Mouse (Mus musculus): Measurements from ENCODE around the gene Casq2. TPM values are rescaled to one million over a fixed set of nuclear protein-coding genes. Genes with fewer than 3 reads are reported as not detected.
A peak's percentile ranks its signal among the peaks of the same experiment; 100 is the strongest.

Casq2 gene
- polyA plus RNA-seq, 1 experiment from 2014 or later, result 6.5 TPM

DNA sequence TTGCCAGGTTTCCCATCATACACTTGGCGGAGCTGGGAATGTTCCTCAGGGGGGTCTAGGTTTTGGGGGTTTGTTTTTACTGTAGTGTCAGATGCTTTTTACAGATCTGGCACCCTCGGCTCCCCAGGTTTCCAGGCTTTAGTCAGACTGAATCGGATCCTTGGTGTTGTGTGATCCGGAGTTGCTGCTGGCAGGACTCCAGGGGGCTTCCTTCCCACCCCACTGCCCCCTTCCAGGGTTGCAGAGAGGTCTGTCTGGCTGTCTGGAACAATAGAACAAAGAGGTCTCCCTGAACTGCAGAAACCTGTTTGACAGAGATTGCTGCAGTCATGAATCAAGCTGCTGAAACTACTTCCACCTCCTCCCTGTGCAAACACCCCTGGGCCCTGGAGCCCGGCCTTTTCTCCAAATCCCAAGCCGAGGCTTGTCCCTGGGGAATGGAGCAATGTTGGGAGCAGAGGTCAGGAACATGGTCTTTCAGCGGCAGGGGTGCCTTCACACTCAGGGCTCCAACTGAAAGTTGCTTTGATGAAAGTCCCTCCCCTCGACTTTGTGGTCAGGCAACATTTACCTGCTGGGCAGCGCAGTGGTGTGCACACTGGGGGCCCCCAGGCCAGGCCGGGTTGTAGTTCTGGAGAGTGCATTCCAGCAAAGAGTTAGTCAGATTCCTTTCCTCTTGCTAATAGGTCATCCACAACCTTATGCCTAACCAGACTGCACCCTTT is 49.3 kb downstream of the Casq2 start:
- no peaks in the 10 kb centered on the region for H3K9me3 ChIP-seq (replicated peaks)
- ATAC-seq (ENCODE audit: insufficient read depth), result 0 out of 2 replicates have a peak, but pooled peaks have one; percentile 14
- H3K4me3 ChIP-seq (replicated peaks), result no peak overlapping the region
- no peak overlapping the region for H3K4me2 ChIP-seq
- H3K27ac ChIP-seq (replicated peaks), result no peak overlapping the region
- H3K27me3 ChIP-seq, result peaks cover 30% of the 10 kb centered on the region
- H3K36me3 ChIP-seq (replicated peaks), result no peaks in the 10 kb centered on the region
- no peak overlapping the region for H3K9ac ChIP-seq
- 28% methylated on average over 10 of the region's 10 CpGs for WGBS (ENCODE audit: insufficient replicate concordance)
- H3K4me1 ChIP-seq (replicated peaks), result peaks cover 7% of the 10 kb centered on the region

GRCm38 (mm10) chr3:102137158-102137557 is 50.9 kb downstream of the Casq2 start:
- Histone ChIP-seq H3K4me2 (no peak overlapping the region), H3K9ac (no peak overlapping the region), H3K4me3 (replicated peaks) (no peak overlapping the region), H3K4me1 (replicated peaks) (peaks cover 8% of the 10 kb centered on the region; the same call in 1 of the 2 replicates), H3K27me3 (peaks cover 30% of the 10 kb centered on the region), H3K27ac (replicated peaks) (no peak overlapping the region), H3K36me3 (replicated peaks) (no peaks in the 10 kb centered on the region), H3K9me3 (replicated peaks) (no peaks in the 10 kb centered on the region)
- WGBS (ENCODE audit: insufficient replicate concordance), result 66% methylated on average over 10 of the region's 10 CpGs
- no peak for ATAC-seq (ENCODE audit: insufficient read depth)

DNA sequence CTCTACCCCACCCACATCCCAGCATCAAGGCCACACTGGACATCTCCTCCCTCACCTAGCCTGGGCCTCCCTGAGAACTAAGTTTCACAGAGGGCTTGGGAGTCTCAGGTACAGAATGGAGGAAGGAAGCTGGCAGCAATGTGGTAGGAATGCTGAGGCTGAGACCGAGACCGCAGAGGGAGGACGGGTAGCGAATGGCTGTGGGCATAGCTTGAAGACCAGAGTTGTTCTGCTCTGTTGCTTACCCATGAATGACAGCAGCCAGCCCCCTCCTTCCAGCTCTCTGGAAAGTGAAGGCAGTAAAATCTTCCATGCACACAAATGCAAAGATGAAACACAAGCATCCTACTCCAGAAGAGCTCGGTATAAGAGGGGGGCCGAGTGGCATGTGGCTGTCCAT is 52.7 kb downstream of the Casq2 start:
- WGBS (ENCODE audit: insufficient replicate concordance), result 76% methylated on average over 6 of the region's 6 CpGs

GRCm38 (mm10) chr3:102140606-102141005 is 54.4 kb downstream of the Casq2 start:
- Histone ChIP-seq H3K9me3 (replicated peaks) (no peaks in the 10 kb centered on the region), H3K27me3 (peaks cover 27% of the 10 kb centered on the region), H3K4me3 (replicated peaks) (no peak overlapping the region), H3K4me2 (no peak overlapping the region), H3K36me3 (replicated peaks) (no peaks in the 10 kb centered on the region), H3K4me1 (replicated peaks) (peaks cover 37% of the 10 kb centered on the region), H3K27ac (replicated peaks) (no peak overlapping the region), H3K9ac (no peak overlapping the region)
- no peak for ATAC-seq (ENCODE audit: insufficient read depth)
- WGBS (ENCODE audit: insufficient replicate concordance), result 76% methylated on average over 6 of the region's 6 CpGs

More for the DNA sequence above, 52.7 kb downstream of the Casq2 start:
- no peaks in the 10 kb centered on the region for H3K36me3 ChIP-seq (replicated peaks)
- no peak overlapping the region for H3K9ac ChIP-seq
- H3K4me3 ChIP-seq (replicated peaks), result no peak overlapping the region
- H3K9me3 ChIP-seq (replicated peaks), result no peaks in the 10 kb centered on the region
- H3K27ac ChIP-seq (replicated peaks), result no peak overlapping the region
- no peak overlapping the region for H3K4me2 ChIP-seq
- H3K27me3 ChIP-seq, result peaks cover 30% of the 10 kb centered on the region
- ATAC-seq (ENCODE audit: insufficient read depth), result no peak
- peaks cover 22% of the 10 kb centered on the region for H3K4me1 ChIP-seq (replicated peaks)

GRCm38 (mm10) chr3:102141451-102141850 is 55.2 kb downstream of the Casq2 start:
- Histone ChIP-seq H3K27ac (replicated peaks) (no peak overlapping the region), H3K27me3 (peaks cover 26% of the 10 kb centered on the region), H3K9me3 (replicated peaks) (no peaks in the 10 kb centered on the region), H3K9ac (no peak overlapping the region), H3K4me1 (replicated peaks) (peaks cover 45% of the 10 kb centered on the region), H3K4me2 (no peak overlapping the region), H3K4me3 (replicated peaks) (no peak overlapping the region), H3K36me3 (replicated peaks) (no peaks in the 10 kb centered on the region)
- 55% methylated on average over 2 of the region's 2 CpGs for WGBS (ENCODE audit: insufficient replicate concordance)
- ATAC-seq (ENCODE audit: insufficient read depth), result no peak

DNA sequence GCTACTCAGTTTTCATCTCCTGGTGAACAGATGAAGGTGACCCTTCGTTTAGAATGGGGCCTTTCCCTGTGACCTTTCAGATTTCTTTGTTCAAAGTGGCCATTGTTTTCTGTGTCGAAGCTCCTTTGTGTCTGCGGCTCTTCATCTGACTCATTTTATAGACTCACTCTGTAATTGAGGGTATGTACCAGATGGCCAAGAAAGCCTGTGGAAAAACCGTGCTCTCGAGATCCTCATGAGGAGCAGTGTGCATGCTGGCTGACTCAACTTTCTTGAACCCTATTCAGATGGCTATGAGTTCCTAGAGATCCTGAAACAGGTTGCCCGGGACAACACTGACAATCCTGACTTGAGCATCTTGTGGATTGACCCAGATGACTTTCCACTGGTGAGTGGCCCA is 55.7 kb downstream of the Casq2 start:
- H3K4me3 ChIP-seq (replicated peaks), result no peak overlapping the region
- H3K9ac ChIP-seq, result no peak overlapping the region
- peaks cover 49% of the 10 kb centered on the region for H3K4me1 ChIP-seq (replicated peaks)
- no peak for ATAC-seq (ENCODE audit: insufficient read depth)
- H3K36me3 ChIP-seq (replicated peaks), result no peaks in the 10 kb centered on the region
- WGBS (ENCODE audit: insufficient replicate concordance), result 65% methylated on average over 6 of the region's 6 CpGs
- no peaks in the 10 kb centered on the region for H3K9me3 ChIP-seq (replicated peaks)
- H3K27me3 ChIP-seq, result peaks cover 22% of the 10 kb centered on the region
- no peak overlapping the region for H3K4me2 ChIP-seq
- no peak overlapping the region for H3K27ac ChIP-seq (replicated peaks)

GRCm38 (mm10) chr3:102142947-102143346 is 56.7 kb downstream of the Casq2 start:
- WGBS (ENCODE audit: insufficient replicate concordance), result 89% methylated on average over 4 of the region's 4 CpGs
- Histone ChIP-seq H3K36me3 (replicated peaks) (no peaks in the 10 kb centered on the region), H3K4me2 (peak overlapping the region; percentile 57)

GRCm38 (mm10) chr3:102143536-102143935 is 57.3 kb downstream of the Casq2 start:
- no peaks in the 10 kb centered on the region for H3K9me3 ChIP-seq (replicated peaks)
- 13% methylated on average over 3 of the region's 3 CpGs for WGBS (ENCODE audit: insufficient replicate concordance)
- peak overlapping the region; percentile 57 for H3K4me2 ChIP-seq
- no peaks in the 10 kb centered on the region for H3K36me3 ChIP-seq (replicated peaks)
- peak; percentile 71 for ATAC-seq (ENCODE audit: insufficient read depth)
- H3K4me3 ChIP-seq (replicated peaks), result no peak overlapping the region; the same call in 1 of the 2 replicates
- H3K4me1 ChIP-seq (replicated peaks), result peaks cover 53% of the 10 kb centered on the region
- no peak overlapping the region for H3K9ac ChIP-seq
- peaks cover 7% of the 10 kb centered on the region for H3K27me3 ChIP-seq
- peak overlapping the region; percentile 87 for H3K27ac ChIP-seq (replicated peaks)

More at GRCm38 (mm10) chr3:102142947-102143346, 56.7 kb downstream of the Casq2 start:
- Histone ChIP-seq H3K4me3 (replicated peaks) (no peak overlapping the region), H3K9ac (no peak overlapping the region), H3K27me3 (peaks cover 13% of the 10 kb centered on the region), H3K9me3 (replicated peaks) (no peaks in the 10 kb centered on the region), H3K27ac (replicated peaks) (peak overlapping the region; percentile 87), H3K4me1 (replicated peaks) (peaks cover 53% of the 10 kb centered on the region)
- ATAC-seq (ENCODE audit: insufficient read depth), result no peak

DNA sequence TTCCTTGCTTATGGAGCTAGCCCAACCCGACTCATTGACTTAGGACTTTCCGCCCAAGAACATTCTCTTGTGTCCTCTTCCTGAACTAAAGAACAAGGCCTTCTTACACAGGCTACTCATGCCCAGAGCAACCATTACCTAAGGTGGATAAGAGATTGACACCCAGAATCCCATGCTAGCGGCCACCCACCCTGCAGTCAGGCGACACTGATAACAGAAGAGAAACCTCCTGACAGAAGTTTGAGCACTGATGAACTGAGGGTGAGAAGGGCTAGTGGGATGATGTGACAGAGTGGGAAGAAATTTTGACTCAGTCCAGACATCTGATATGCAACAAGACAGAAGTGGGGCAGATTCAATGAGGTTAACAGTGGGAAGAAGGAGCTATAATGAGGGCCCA is 58.2 kb downstream of the Casq2 start:
- H3K4me2 ChIP-seq, result peak overlapping the region; percentile 57
- 44% methylated on average over 4 of the region's 4 CpGs for WGBS (ENCODE audit: insufficient replicate concordance)

GRCm38 (mm10) chr3:102145645-102146386 is 59.6 kb downstream of the Casq2 start:
- WGBS (ENCODE audit: insufficient replicate concordance), result 66% methylated on average over 6 of the region's 6 CpGs
- Histone ChIP-seq H3K4me1 (replicated peaks) (peaks cover 53% of the 10 kb centered on the region), H3K4me3 (replicated peaks) (no peak overlapping the region), H3K9ac (peak overlapping the region; percentile 28; the same call in 1 of the 2 replicates), H3K27me3 (no peaks in the 10 kb centered on the region), H3K9me3 (replicated peaks) (no peaks in the 10 kb centered on the region), H3K4me2 (peak overlapping the region; percentile 57), H3K27ac (replicated peaks) (peak overlapping the region; percentile 87), H3K36me3 (replicated peaks) (no peaks in the 10 kb centered on the region)
- ATAC-seq (ENCODE audit: insufficient read depth), result peak; percentile 35

More for the DNA sequence above, 58.2 kb downstream of the Casq2 start:
- H3K4me3 ChIP-seq (replicated peaks), result no peak overlapping the region
- H3K27ac ChIP-seq (replicated peaks), result peak overlapping the region; percentile 87
- H3K36me3 ChIP-seq (replicated peaks), result no peaks in the 10 kb centered on the region
- peaks cover 53% of the 10 kb centered on the region for H3K4me1 ChIP-seq (replicated peaks)
- no peaks in the 10 kb centered on the region for H3K9me3 ChIP-seq (replicated peaks)
- peak; percentile 92 for ATAC-seq (ENCODE audit: insufficient read depth)
- H3K27me3 ChIP-seq, result peaks cover under 1% of the 10 kb centered on the region; the same call in 1 of the 2 replicates
- no peak overlapping the region for H3K9ac ChIP-seq

DNA sequence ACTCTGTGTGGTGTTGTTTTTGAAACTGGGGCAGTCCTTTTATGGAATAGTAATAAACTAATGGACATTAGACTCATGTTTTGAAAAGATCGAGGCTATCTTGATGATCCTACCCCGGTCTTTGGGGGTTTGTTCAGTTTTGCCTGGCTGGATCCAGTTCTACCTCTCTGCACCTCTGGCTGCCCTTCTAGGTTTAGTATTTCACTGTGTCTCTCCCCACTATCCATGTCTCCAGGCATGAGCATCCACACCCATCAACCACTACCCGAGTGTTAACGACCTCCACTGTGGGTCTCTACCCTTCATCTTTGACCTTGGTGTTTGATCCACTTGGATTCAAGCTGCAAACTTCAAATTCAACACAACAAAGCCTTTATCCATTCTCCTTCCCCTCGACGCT is 60.2 kb downstream of the Casq2 start:
- Histone ChIP-seq H3K4me1 (replicated peaks) (peaks cover 51% of the 10 kb centered on the region), H3K4me3 (replicated peaks) (no peak overlapping the region), H3K27ac (replicated peaks) (0 out of 2 replicates have a peak overlapping the region, but pooled peaks have one; percentile 19), H3K27me3 (no peaks in the 10 kb centered on the region), H3K4me2 (no peak overlapping the region), H3K9ac (no peak overlapping the region), H3K9me3 (replicated peaks) (no peaks in the 10 kb centered on the region), H3K36me3 (replicated peaks) (no peaks in the 10 kb centered on the region)
- 82% methylated on average over 6 of the region's 6 CpGs for WGBS (ENCODE audit: insufficient replicate concordance)
- no peak for ATAC-seq (ENCODE audit: insufficient read depth)

Measured in liver, embryonic 15.5 days (tissue).